ENCODE assay signal across 10 mouse cellular contexts in genomic region chr15:82298764-82299561, GRCm38 (mm10). TPM values are rescaled to one million over a fixed set of nuclear protein-coding genes. Genes with fewer than 3 reads are reported as not detected.
A peak's percentile ranks its signal among the peaks of the same experiment; 100 is the strongest.
DNase-seq lines count a peak whose midpoint lies in the region; ATAC-seq lines count a peak whose summit lies in the region.
"Had no signal": no experiment of that assay in that cellular context is flagged by ENCODE, and none has a peak within 500 bp of the region (broad histone marks: within the 10 kb centered on the region; RNA-seq: fewer than 3 reads in every experiment).

Wbp2nl (plus strand) TSS chr15:82298954.

- ATAC-seq in heart, embryonic 14.5 days (ENCODE audit: insufficient number of reproducible peaks, insufficient read depth, low FRiP score, low read depth): peak; percentile 64
- 0 out of 2 replicates have a peak, but pooled peaks have one; percentile 33 for ATAC-seq in embryonic facial prominence, embryonic 14.5 days (ENCODE audit: low read depth)
- no peak for ATAC-seq in liver, embryonic 15.5 days (ENCODE audit: insufficient read depth)

- peak within 1 kb of the TSS; percentile 44 for H3K4me2 ChIP-seq in heart, embryonic 14.5 days (ENCODE audit: low read length)
- H3K4me2 ChIP-seq in embryonic facial prominence, embryonic 14.5 days (ENCODE audit: low read depth, low read length): no peak within 1 kb of the TSS
- peak within 1 kb of the TSS; percentile 29; the same call in 1 of the 2 replicates for H3K4me2 ChIP-seq in liver, embryonic 15.5 days

- no peaks in the 10 kb centered on the region for H3K27me3 ChIP-seq in heart, embryonic 14.5 days (ENCODE audit: control insufficient read depth, insufficient read depth, low read length)
- H3K27me3 ChIP-seq in embryonic facial prominence, embryonic 14.5 days (replicated peaks; ENCODE audit: control insufficient read depth, insufficient read depth, low read length): no peaks in the 10 kb centered on the region
- peaks cover 14% of the 10 kb centered on the region for H3K27me3 ChIP-seq in liver, embryonic 15.5 days

- 41% methylated on average over 39 of the region's 39 CpGs for whole genome bisulfite sequencing in heart, embryonic 14.5 days
- 58% methylated on average over 39 of the region's 39 CpGs for WGBS in embryonic facial prominence, embryonic 14.5 days
- WGBS in liver, embryonic 15.5 days (ENCODE audit: insufficient replicate concordance): 48% methylated on average over 39 of the region's 39 CpGs

- H3K27ac ChIP-seq in heart, embryonic 14.5 days (replicated peaks in 1 of 2; ENCODE audit: control insufficient read depth in 1 of 2, insufficient read depth in 1 of 2, low read depth in 2 of 2, low read length in 2 of 2): no peak within 1 kb of the TSS
- no peak within 1 kb of the TSS for H3K27ac ChIP-seq in embryonic facial prominence, embryonic 14.5 days (replicated peaks; ENCODE audit: low read depth, low read length)
- H3K27ac ChIP-seq in liver, embryonic 15.5 days (replicated peaks): no peak within 1 kb of the TSS

- H3K4me3 ChIP-seq in heart, embryonic 14.5 days (ENCODE audit: control insufficient read depth in 1 of 2, insufficient read depth in 1 of 2, low read depth in 1 of 2, low read length in 2 of 2): no peak within 1 kb of the TSS
- no peak within 1 kb of the TSS for H3K4me3 ChIP-seq in embryonic facial prominence, embryonic 14.5 days (ENCODE audit: low read depth, low read length)
- H3K4me3 ChIP-seq in liver, embryonic 15.5 days (replicated peaks): no peak within 1 kb of the TSS

- DNase-seq in heart, adult 18-20 months: no peak
- DNase-seq in B cell, adult 2 months: peak; percentile 11 to 15
- no peak for DNase-seq in embryonic facial prominence, embryonic 14.5 days (ENCODE audit: low spot score)
- DNase-seq in frontal cortex, postnatal 14 days (ENCODE audit: low spot score in 2 of 2): no peak
- no peak for DNase-seq in adrenal gland, adult (ENCODE audit: inconsistent age in 2 of 2, low spot score in 1 of 2)
- DNase-seq in gastrocnemius, adult 18-20 months (ENCODE audit: low spot score): no peak
- DNase-seq: cerebellum, adult 9-11 months had no signal

- H3K9ac ChIP-seq in heart, embryonic 14.5 days (ENCODE audit: low read length): no peak within 1 kb of the TSS
- no peak within 1 kb of the TSS for H3K9ac ChIP-seq in embryonic facial prominence, embryonic 14.5 days (ENCODE audit: low read depth, low read length)
- H3K9ac ChIP-seq in liver, embryonic 15.5 days: no peak within 1 kb of the TSS

- no peaks in the 10 kb centered on the region for H3K36me3 ChIP-seq in heart, embryonic 14.5 days (ENCODE audit: control insufficient read depth, insufficient read depth, low read length)
- no peaks in the 10 kb centered on the region for H3K36me3 ChIP-seq in embryonic facial prominence, embryonic 14.5 days (ENCODE audit: control insufficient read depth, insufficient read depth, low read length)
- no peaks in the 10 kb centered on the region for H3K36me3 ChIP-seq in liver, embryonic 15.5 days (replicated peaks)

- no peaks in the 10 kb centered on the region for H3K9me3 ChIP-seq in heart, embryonic 14.5 days (ENCODE audit: control insufficient read depth, low read length)
- H3K9me3 ChIP-seq in embryonic facial prominence, embryonic 14.5 days (ENCODE audit: control insufficient read depth, low read length): no peaks in the 10 kb centered on the region
- H3K9me3 ChIP-seq in liver, embryonic 15.5 days (replicated peaks): no peaks in the 10 kb centered on the region

- peaks cover 2 to 4% of the 10 kb centered on the region in 2 experiments; a peak in 3 of 4 replicates for H3K4me1 ChIP-seq in heart, embryonic 14.5 days (ENCODE audit: control insufficient read depth in 2 of 2, insufficient read depth in 2 of 2, low read length in 2 of 2)
- H3K4me1 ChIP-seq in embryonic facial prominence, embryonic 14.5 days (ENCODE audit: control insufficient read depth, insufficient read depth, low read length): no peaks in the 10 kb centered on the region
- H3K4me1 ChIP-seq in liver, embryonic 15.5 days (replicated peaks): peaks cover 21% of the 10 kb centered on the region

RNA-seq across cellular contexts. Expression of gene Wbp2nl, which starts in this region (rescaled TPM):
- 0.28 TPM in 1 of 2 replicates, not detected in the other for polyA plus RNA-seq in heart, embryonic 14.5 days (2014; fragmentation: Nextera tagmentation; extraction: Ambion mirVana)
- total RNA-seq in heart, adult 18-20 months (2021): not detected
- polyA plus RNA-seq in embryonic facial prominence, embryonic 14.5 days (2014; fragmentation: Nextera tagmentation; extraction: Ambion mirVana): 0.20 TPM in 1 of 2 replicates, not detected in the other
- polyA plus RNA-seq in liver, embryonic 15.5 days (2015; fragmentation: Nextera tagmentation; extraction: Ambion mirVana): 0.06 and 0.08 TPM in 2 replicates
- not detected for total RNA-seq in gastrocnemius, adult 18-20 months (2021)
- polyA plus RNA-seq: urinary bladder, adult 2 months had no signal

Comparison
In these comparisons a context has a peak if more than half of its experiments do, and no peak if none do; other contexts are left out.
1. Peak in ATAC-seq and H3K4me2 ChIP-seq in heart, embryonic 14.5 days; RNA of the gene not detected or under 1 TPM.
2. Peak in ATAC-seq in embryonic facial prominence, embryonic 14.5 days; RNA of the gene not detected or under 1 TPM.
3. DNase-seq: peak in B cell, adult 2 months (2 of 2); none in heart, adult 18-20 months (0 of 2), embryonic facial prominence, embryonic 14.5 days (single experiment), frontal cortex, postnatal 14 days (0 of 2), adrenal gland, adult (0 of 2) and gastrocnemius, adult 18-20 months (single experiment).